Mouse (Mus musculus): ENCODE results near the gene Tubb2b. TPM values are rescaled to one million over a fixed set of nuclear protein-coding genes. Genes with fewer than 3 reads are reported as not detected.

Tubb2b gene
- total and polyA plus RNA-seq, 2 experiments from 2014 or later = 937 to 4,995 TPM

GRCm38 (mm10) chr13:34111019-34111418 lies 19.2 kb downstream of the Tubb2b start:
- no peak overlapping the region for H3K4me3 ChIP-seq (ENCODE audit: low read depth, low read length)
- ATAC-seq (ENCODE audit: low FRiP score) (no peak), DNase-seq (ENCODE audit: low spot score) (no peak)
- 65% methylated on average over 5 of the region's 5 CpGs for WGBS
- no peak for TF ChIP-seq CTCF (IDR thresholded peaks at IDR 0.05)
- no peak overlapping the region for H3K27ac ChIP-seq (ENCODE audit: low read depth, low read length)
- no peaks in the 10 kb centered on the region for H3K27me3 ChIP-seq (ENCODE audit: insufficient read depth, low read length)
- H3K9me3 ChIP-seq (ENCODE audit: low read length) = no peaks in the 10 kb centered on the region
- H3K4me1 ChIP-seq (ENCODE audit: insufficient read depth, low read length) = no peaks in the 10 kb centered on the region
- no peak overlapping the region for H3K9ac ChIP-seq (replicated peaks; ENCODE audit: low read length, poor library complexity, severe bottlenecking)
- H3K4me2 ChIP-seq (ENCODE audit: low read depth, low read length, poor library complexity, severe bottlenecking) = no peak overlapping the region
- H3K36me3 ChIP-seq (ENCODE audit: insufficient read depth, low read length) = no peaks in the 10 kb centered on the region

GRCm38 (mm10) chr13:34109677-34110058 lies 20.6 kb downstream of the Tubb2b start:
- Histone ChIP-seq H3K9me3 (ENCODE audit: low read length) (no peaks in the 10 kb centered on the region), H3K36me3 (ENCODE audit: insufficient read depth, low read length) (no peaks in the 10 kb centered on the region), H3K4me3 (ENCODE audit: low read depth, low read length) (no peak overlapping the region), H3K27me3 (ENCODE audit: insufficient read depth, low read length) (no peaks in the 10 kb centered on the region), H3K4me2 (ENCODE audit: low read depth, low read length, poor library complexity, severe bottlenecking) (no peak overlapping the region), H3K9ac (replicated peaks; ENCODE audit: low read length, poor library complexity, severe bottlenecking) (no peak overlapping the region), H3K4me1 (ENCODE audit: insufficient read depth, low read length) (no peaks in the 10 kb centered on the region), H3K27ac (ENCODE audit: low read depth, low read length) (no peak overlapping the region)
- TF ChIP-seq CTCF (IDR thresholded peaks at IDR 0.05) = no peak
- ATAC-seq (ENCODE audit: low FRiP score) (no peak), DNase-seq (ENCODE audit: low spot score) (no peak)
- 24% methylated on average over 4 of the region's 4 CpGs for WGBS

GRCm38 (mm10) chr13:34109035-34109676 lies 21.1 kb downstream of the Tubb2b start:
- TF ChIP-seq CTCF (IDR thresholded peaks at IDR 0.05) = no peak
- Histone ChIP-seq H3K27me3 (ENCODE audit: insufficient read depth, low read length) (no peaks in the 10 kb centered on the region), H3K4me2 (ENCODE audit: low read depth, low read length, poor library complexity, severe bottlenecking) (no peak overlapping the region), H3K27ac (ENCODE audit: low read depth, low read length) (no peak overlapping the region), H3K4me3 (ENCODE audit: low read depth, low read length) (no peak overlapping the region), H3K36me3 (ENCODE audit: insufficient read depth, low read length) (no peaks in the 10 kb centered on the region), H3K9ac (replicated peaks; ENCODE audit: low read length, poor library complexity, severe bottlenecking) (no peak overlapping the region), H3K9me3 (ENCODE audit: low read length) (no peaks in the 10 kb centered on the region), H3K4me1 (ENCODE audit: insufficient read depth, low read length) (no peaks in the 10 kb centered on the region)
- no peak for ATAC-seq (ENCODE audit: low FRiP score)
- DNase-seq (ENCODE audit: low spot score) = no peak
- 65% methylated on average over 4 of the region's 4 CpGs for WGBS

- no peak for ATAC-seq (ENCODE audit: low FRiP score)
- H3K4me1 ChIP-seq (ENCODE audit: insufficient read depth, low read length) = no peaks in the 10 kb centered on the region
Observed at GRCm38 (mm10) chr13:34106999-34107398, 23.3 kb downstream of the Tubb2b start.

GRCm38 (mm10) chr13:34106256-34106655 lies 24.0 kb downstream of the Tubb2b start:
- Histone ChIP-seq H3K4me3 (ENCODE audit: low read depth, low read length) (no peak overlapping the region), H3K9me3 (ENCODE audit: low read length) (no peaks in the 10 kb centered on the region), H3K36me3 (ENCODE audit: insufficient read depth, low read length) (no peaks in the 10 kb centered on the region), H3K9ac (replicated peaks; ENCODE audit: low read length, poor library complexity, severe bottlenecking) (no peak overlapping the region), H3K4me2 (ENCODE audit: low read depth, low read length, poor library complexity, severe bottlenecking) (no peak overlapping the region), H3K4me1 (ENCODE audit: insufficient read depth, low read length) (no peaks in the 10 kb centered on the region), H3K27me3 (ENCODE audit: insufficient read depth, low read length) (no peaks in the 10 kb centered on the region), H3K27ac (ENCODE audit: low read depth, low read length) (no peak overlapping the region)
- ATAC-seq (ENCODE audit: low FRiP score) (no peak), DNase-seq (ENCODE audit: low spot score) (no peak)
- peak; percentile 28; the same call in 1 of the 2 replicates for TF ChIP-seq CTCF (IDR thresholded peaks at IDR 0.05)
- WGBS = 87% methylated on average over 2 of the region's 2 CpGs

More at GRCm38 (mm10) chr13:34106999-34107398, 23.3 kb downstream of the Tubb2b start:
- Histone ChIP-seq H3K9me3 (ENCODE audit: low read length) (no peaks in the 10 kb centered on the region), H3K27me3 (ENCODE audit: insufficient read depth, low read length) (no peaks in the 10 kb centered on the region), H3K36me3 (ENCODE audit: insufficient read depth, low read length) (no peaks in the 10 kb centered on the region), H3K4me3 (ENCODE audit: low read depth, low read length) (no peak overlapping the region), H3K27ac (ENCODE audit: low read depth, low read length) (no peak overlapping the region), H3K9ac (replicated peaks; ENCODE audit: low read length, poor library complexity, severe bottlenecking) (no peak overlapping the region), H3K4me2 (ENCODE audit: low read depth, low read length, poor library complexity, severe bottlenecking) (no peak overlapping the region)
- no peak for DNase-seq (ENCODE audit: low spot score)
- 88% methylated on average over 1 of the region's 1 CpGs for WGBS
- no peak for TF ChIP-seq CTCF (IDR thresholded peaks at IDR 0.05)

GRCm38 (mm10) chr13:34105364-34105763 lies 24.9 kb downstream of the Tubb2b start:
- Histone ChIP-seq H3K27ac (ENCODE audit: low read depth, low read length) (no peak overlapping the region), H3K4me3 (ENCODE audit: low read depth, low read length) (no peak overlapping the region), H3K36me3 (ENCODE audit: insufficient read depth, low read length) (no peaks in the 10 kb centered on the region), H3K9me3 (ENCODE audit: low read length) (no peaks in the 10 kb centered on the region), H3K9ac (replicated peaks; ENCODE audit: low read length, poor library complexity, severe bottlenecking) (no peak overlapping the region), H3K4me1 (ENCODE audit: insufficient read depth, low read length) (no peaks in the 10 kb centered on the region), H3K27me3 (ENCODE audit: insufficient read depth, low read length) (no peaks in the 10 kb centered on the region), H3K4me2 (ENCODE audit: low read depth, low read length, poor library complexity, severe bottlenecking) (no peak overlapping the region)
- TF ChIP-seq CTCF (IDR thresholded peaks at IDR 0.05) = no peak
- WGBS = 60% methylated on average over 1 of the region's 1 CpGs
- ATAC-seq (ENCODE audit: low FRiP score) = no peak
- DNase-seq (ENCODE audit: low spot score) = no peak
